Mouse (Mus musculus) right cerebral cortex, adult 2 months (tissue): ENCODE measurements around the gene Evc2.

Experiments used
- DNase-seq, 2 experiments: peaks; one replicate each; pipeline ENCODE4 v3.0.0; 2021 to 2022; ENCODE audit warnings: low spot score in 2 of 2

Gene Evc2

DNA sequence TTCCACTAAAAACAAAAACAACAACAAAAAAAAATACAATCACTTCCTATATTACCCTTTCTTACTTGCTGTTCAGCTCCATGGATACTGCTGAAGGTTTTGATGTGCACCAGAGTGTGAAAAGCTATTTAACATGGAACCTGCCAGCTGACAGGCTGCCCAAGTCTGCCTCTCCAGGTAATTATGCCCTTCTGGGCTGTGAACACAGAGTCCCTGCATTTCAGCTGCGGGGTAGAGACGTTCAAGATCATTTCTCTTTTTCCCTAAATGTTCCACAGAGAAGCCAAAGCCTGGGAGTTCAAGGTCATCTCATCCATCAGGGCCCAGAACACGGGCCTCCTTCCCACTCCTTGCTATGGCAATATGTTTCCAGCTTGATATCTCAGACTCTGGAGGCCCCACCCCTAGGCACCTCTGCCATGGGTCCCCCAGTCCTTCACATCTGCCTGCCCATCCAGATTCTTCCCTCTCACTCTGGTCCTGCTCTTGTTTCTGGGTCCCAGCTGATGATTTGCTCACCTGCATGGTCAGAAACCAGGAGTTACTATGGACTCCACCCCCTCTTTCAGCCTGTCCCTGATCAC is 133.8 kb downstream of the Evc2 start:
- DNase-seq: no peak
